Mouse (Mus musculus): ENCODE measurements at regions not wholly inside any gene's neighbourhood (a gene's known extent, or its start where the extent isn't known, plus 50 kb on each side); places are given as distances from the start of the nearest gene placed in this dataset.

DNA sequence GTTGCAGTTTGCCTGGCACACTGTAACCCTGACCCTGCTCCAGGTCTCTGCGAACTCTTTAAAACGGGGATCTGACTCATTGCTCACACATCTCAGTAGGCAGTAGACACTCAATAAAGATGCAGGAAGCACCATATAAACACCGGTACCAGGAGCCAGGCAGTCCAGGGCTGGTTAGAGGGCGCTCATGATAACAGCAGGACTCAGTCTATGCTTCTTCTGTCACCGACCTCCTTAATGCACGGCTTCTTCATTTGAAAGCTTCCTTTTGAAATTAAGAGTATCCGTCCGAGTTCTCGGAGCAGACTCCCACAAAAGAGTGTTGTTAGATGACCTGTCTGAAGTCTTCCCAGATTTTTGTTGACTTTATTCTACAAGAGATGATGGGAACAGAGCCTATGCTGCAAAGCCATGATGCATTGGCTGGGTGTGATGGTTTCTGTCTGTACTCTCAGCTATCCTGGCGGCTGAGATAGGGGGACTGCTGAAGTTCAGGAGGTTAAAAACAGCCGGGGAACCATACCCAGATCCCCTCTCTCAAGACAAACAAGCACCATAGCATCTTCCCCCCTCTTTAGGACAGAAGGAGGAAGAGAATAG is 62.5 kb upstream of the E2f3 start:
- TF ChIP-seq CTCF (conservative IDR thresholded peaks at IDR 0.05; ENCODE audit: insufficient read depth, insufficient read length, low read depth, low read length) (no peak), POLR2A (IDR thresholded peaks at IDR 0.05; ENCODE audit: low read depth, low read length) (no peak)
